Mouse (Mus musculus) stomach, embryonic 14.5 days (tissue): ENCODE results near the gene Cct5. TPM values are rescaled to one million over a fixed set of nuclear protein-coding genes. Genes with fewer than 3 reads are reported as not detected.

Experiments
- ATAC-seq: fragments of 200-750 bp; cut with Nextera tagmentation; 2 replicates; pipeline ENCODE4 v1.8.0; 2017; ENCODE audit warnings: low read depth, moderate TSS enrichment; ENCODE audit not compliant: insufficient number of reproducible peaks, insufficient read depth, low FRiP score
- H3K27ac ChIP-seq: fragments of 300-500 bp; sonication (generic); 2 replicates; pipeline ENCODE4 v1.5.1; 2014; ENCODE audit warnings: mild to moderate bottlenecking, low read length, moderate library complexity, mixed read lengths
- H3K27me3 ChIP-seq: fragments of 300-500 bp; sonication (generic); 2 replicates; pipeline ENCODE4 v1.6.1; 2014; ENCODE audit warnings: low read length, control low read depth, mixed read lengths; ENCODE audit not compliant: control insufficient read depth, insufficient read depth
- H3K36me3 ChIP-seq: fragments of 300-500 bp; sonication (generic); 2 replicates; pipeline ENCODE4 v1.6.1; 2014; ENCODE audit warnings: mild to moderate bottlenecking, control low read depth, low read length, moderate library complexity, mixed read lengths; ENCODE audit not compliant: control insufficient read depth, insufficient read depth
- H3K4me1 ChIP-seq: fragments of 300-500 bp; sonication (generic); 2 replicates; pipeline ENCODE4 v1.6.1; 2014; ENCODE audit warnings: low read length, control low read depth, mixed read lengths; ENCODE audit not compliant: control insufficient read depth, insufficient read depth
- H3K4me2 ChIP-seq: fragments of 300-500 bp; sonication (generic); replicated peaks from 2 replicates; pipeline ENCODE4 v1.6.1; 2014; ENCODE audit warnings: low read depth, low read length, control low read depth
- H3K4me3 ChIP-seq: fragments of 300-500 bp; sonication (generic); 2 replicates; pipeline ENCODE4 v1.5.1; 2014; ENCODE audit warnings: low read depth, low read length, control low read depth
- H3K9ac ChIP-seq: fragments of 300-500 bp; sonication (generic); replicated peaks from 2 replicates; pipeline ENCODE4 v1.6.1; 2014; ENCODE audit warnings: low read depth, mild to moderate bottlenecking, control low read depth, low read length, moderate library complexity, mixed read lengths
- H3K9me3 ChIP-seq: fragments of 300-500 bp; sonication (generic); 2 replicates; pipeline ENCODE4 v1.6.1; 2016; ENCODE audit warnings: low read depth, low read length, control low read depth; ENCODE audit not compliant: control insufficient read depth
- WGBS: fragments of 180-500 bp; shearing (Covaris S2); extraction: QIAGEN DNeasy Blood & Tissue Kit; methylation state at CpG from one replicate; pipeline ENCODE4 v1.1.7; 2014; 5-methylcytosine and 5-hydroxymethylcytosine counted together
- polyA plus RNA-seq: library from polyadenylated mRNA; unstranded; fragments of >200 nt; fragmentation: Nextera tagmentation; extraction: Ambion mirVana; gene quantifications from 2 replicates; pipeline ENCODE4 v1.2.1, GENCODE M21; 2014

Cct5 gene
- polyA plus RNA-seq, 1 experiment from 2014 or later, result 533 TPM

DNA sequence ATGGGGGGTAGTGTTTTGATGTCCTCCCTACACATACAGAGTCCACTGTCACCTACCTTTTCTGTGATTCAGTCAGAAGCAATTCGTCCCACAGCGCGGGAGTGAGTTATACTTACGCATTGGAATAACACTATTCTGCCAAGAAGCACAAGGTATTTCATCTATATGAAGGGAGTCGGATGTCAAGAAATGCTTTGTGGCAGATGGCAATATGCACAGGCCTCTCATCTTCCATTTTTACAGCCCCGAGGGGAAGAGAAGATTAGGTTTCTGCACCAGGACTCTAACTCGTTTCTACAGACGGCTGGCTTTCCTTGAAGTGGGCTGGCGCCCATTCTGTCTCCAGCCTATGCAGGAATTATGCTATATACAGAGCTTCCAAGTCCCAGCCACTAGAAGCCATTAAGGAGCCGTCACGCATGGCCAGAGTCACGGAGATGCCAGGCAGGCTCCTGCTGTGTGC lies 29.8 kb upstream of the Cct5 start:
- WGBS, result 81% methylated on average over 12 of the region's 12 CpGs
- H3K4me2 ChIP-seq, result no peak overlapping the region
- no peak for ATAC-seq

DNA sequence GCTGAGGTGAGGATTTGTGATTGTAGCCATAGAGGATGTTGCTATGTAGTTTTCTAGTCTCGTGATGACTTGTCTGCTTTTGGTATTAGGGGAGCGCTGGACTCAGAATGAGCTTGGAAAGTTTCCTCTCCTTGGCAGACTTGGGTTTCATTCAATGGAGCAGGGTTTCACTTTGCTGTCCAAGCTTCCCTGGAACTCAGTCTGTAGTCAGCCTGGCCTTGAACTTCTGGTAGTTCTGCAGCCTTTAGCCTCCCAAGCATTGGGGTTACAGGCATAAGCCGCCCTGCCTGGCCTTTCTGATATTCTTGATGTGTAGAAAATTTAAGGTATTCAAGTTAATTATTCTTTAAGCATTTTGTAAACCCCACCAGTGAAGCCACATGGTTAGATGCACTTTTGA lies 28.0 kb upstream of the Cct5 start:
- Histone ChIP-seq H3K4me2 (no peak overlapping the region), H3K4me1 (no peaks in the 10 kb centered on the region), H3K4me3 (no peak overlapping the region), H3K27me3 (no peaks in the 10 kb centered on the region), H3K9me3 (no peaks in the 10 kb centered on the region), H3K36me3 (no peaks in the 10 kb centered on the region), H3K27ac (no peak overlapping the region), H3K9ac (no peak overlapping the region)
- 89% methylated on average over 3 of the region's 3 CpGs for WGBS
- ATAC-seq, result no peak

More for the DNA sequence above, 29.8 kb upstream of the Cct5 start:
- H3K9ac ChIP-seq, result no peak overlapping the region
- no peaks in the 10 kb centered on the region for H3K27me3 ChIP-seq
- H3K4me1 ChIP-seq, result no peaks in the 10 kb centered on the region
- H3K27ac ChIP-seq, result no peak overlapping the region
- H3K4me3 ChIP-seq, result no peak overlapping the region
- H3K9me3 ChIP-seq, result no peaks in the 10 kb centered on the region
- no peaks in the 10 kb centered on the region for H3K36me3 ChIP-seq

DNA sequence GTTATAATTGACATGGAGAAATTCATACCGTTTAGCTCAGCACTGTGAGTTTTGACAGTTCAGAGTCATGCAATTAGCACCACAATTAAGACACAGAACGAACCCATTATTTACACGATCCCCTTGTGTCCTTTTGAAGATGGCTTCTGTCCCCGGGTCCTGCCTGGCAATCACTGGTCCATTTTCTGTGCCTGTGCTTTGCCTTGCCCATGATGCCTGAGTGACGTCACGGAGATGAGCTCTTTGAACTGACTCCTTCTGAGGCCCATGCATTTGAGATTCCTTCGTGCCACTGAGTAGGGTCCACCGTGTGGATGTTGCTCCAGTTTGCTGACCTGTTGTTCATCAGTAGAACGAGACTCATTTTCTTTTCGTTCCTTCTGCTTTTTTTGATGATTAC lies 26.6 kb upstream of the Cct5 start:
- no peak overlapping the region for H3K9ac ChIP-seq
- H3K4me3 ChIP-seq, result no peak overlapping the region
- H3K27me3 ChIP-seq, result no peaks in the 10 kb centered on the region
- no peak for ATAC-seq
- H3K4me1 ChIP-seq, result no peaks in the 10 kb centered on the region
- H3K27ac ChIP-seq, result peak overlapping the region; percentile 39; the same call in 1 of the 2 replicates
- H3K4me2 ChIP-seq, result no peak overlapping the region
- H3K9me3 ChIP-seq, result no peaks in the 10 kb centered on the region
- 69% methylated on average over 10 of the region's 10 CpGs for WGBS
- peaks cover 2% of the 10 kb centered on the region; the same call in 1 of the 2 replicates for H3K36me3 ChIP-seq

DNA sequence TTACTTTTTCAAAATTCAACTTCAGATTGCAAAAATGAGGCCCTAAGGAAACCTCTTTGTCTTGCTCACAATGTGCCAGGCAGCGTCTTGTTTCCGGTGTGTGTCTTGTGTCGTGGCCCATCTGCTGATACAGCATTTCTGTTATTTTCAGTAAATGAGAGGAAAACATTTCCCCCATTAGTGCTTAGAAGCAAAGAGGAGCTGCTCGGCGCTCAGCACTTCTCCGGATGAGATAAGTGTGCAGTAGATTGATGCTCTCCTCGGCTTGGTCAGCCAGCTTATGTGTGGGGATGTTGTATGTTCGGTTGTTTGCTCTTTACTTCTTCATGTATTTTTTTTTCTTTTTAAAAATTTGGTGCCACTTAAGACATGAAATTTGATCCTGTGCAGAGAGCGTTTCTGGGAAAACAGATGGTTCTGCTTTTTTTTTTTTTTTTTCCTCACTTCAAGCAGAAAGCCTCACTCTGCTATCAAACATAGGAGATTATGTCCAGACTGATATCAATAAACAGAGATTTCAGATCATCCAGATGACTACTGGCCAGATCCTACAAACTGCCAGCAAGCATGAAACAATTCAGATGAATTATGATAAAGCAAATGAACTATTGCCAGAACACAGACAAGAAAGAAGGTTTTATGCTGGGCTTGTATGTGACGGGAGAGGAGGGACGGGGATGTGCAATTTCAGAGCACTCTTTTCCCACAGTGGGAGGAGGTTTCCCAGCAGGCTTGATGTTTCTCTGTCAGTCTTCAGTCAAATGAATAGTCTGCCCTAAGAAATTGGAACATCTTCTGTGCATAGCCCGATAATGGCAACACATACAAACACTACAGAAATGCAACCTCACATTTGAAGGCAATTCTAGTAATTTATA lies 25.9 kb upstream of the Cct5 start:
- no peaks in the 10 kb centered on the region for H3K27me3 ChIP-seq
- H3K36me3 ChIP-seq, result peaks cover 2% of the 10 kb centered on the region; the same call in 1 of the 2 replicates
- H3K9ac ChIP-seq, result no peak overlapping the region
- H3K9me3 ChIP-seq, result no peaks in the 10 kb centered on the region
- no peaks in the 10 kb centered on the region for H3K4me1 ChIP-seq
- peak; percentile 37; the same call in 1 of the 2 replicates for ATAC-seq
- H3K4me2 ChIP-seq, result peak overlapping the region; percentile 3; the same call in 1 of the 2 replicates
- no peak overlapping the region for H3K4me3 ChIP-seq
- H3K27ac ChIP-seq, result peak overlapping the region; percentile 76; the same call in 1 of the 2 replicates
- WGBS, result 21% methylated on average over 12 of the region's 12 CpGs

DNA sequence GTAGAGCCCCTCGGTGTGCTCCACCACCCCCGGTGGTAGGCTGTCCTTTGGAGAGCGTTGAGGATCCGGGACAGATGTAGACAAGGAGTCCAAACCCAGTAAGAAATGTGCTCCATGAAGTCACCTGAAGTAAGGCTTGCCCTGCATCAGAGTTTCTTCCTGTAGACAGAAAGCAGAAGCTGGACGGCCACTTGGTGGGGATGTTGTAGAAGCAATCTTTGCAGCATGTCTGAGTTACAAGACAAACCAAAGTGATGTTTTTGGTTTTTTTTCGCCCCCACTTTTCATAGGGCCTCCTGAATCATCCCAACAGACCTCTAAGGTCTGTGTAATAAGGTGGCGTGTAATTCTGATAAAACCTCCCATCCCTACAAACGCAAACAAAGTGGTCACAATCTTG lies 17.9 kb upstream of the Cct5 start:
- Histone ChIP-seq H3K27ac (no peak overlapping the region), H3K4me2 (no peak overlapping the region), H3K36me3 (peaks cover 16% of the 10 kb centered on the region), H3K9ac (no peak overlapping the region), H3K27me3 (no peaks in the 10 kb centered on the region), H3K4me1 (no peaks in the 10 kb centered on the region), H3K4me3 (no peak overlapping the region), H3K9me3 (no peaks in the 10 kb centered on the region)
- 91% methylated on average over 8 of the region's 8 CpGs for WGBS
- no peak for ATAC-seq

DNA sequence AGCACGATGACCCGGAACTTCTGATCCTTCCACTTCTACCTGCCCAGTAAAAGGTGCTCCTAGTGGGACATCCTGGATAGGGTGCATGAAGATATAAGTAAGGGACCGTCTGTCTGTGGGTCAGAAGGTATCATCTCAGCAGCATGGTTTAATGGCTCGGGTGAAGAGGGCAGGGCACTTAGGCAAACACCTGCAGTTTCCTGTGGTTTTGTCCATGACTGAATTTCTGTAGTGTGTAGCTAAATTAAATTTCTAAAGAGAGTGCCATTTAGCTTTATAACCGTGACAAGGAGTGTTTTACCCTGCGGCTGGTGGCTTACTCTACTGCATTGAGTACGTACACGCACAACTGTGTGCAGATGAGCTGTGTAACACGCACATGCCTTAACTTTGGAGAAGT lies 15.7 kb upstream of the Cct5 start:
- Histone ChIP-seq H3K36me3 (peaks cover 13% of the 10 kb centered on the region), H3K27me3 (no peaks in the 10 kb centered on the region), H3K9me3 (no peaks in the 10 kb centered on the region), H3K4me1 (no peaks in the 10 kb centered on the region), H3K9ac (no peak overlapping the region), H3K4me3 (no peak overlapping the region), H3K4me2 (no peak overlapping the region), H3K27ac (no peak overlapping the region)
- ATAC-seq, result no peak
- 94% methylated on average over 9 of the region's 9 CpGs for whole genome bisulfite sequencing

DNA sequence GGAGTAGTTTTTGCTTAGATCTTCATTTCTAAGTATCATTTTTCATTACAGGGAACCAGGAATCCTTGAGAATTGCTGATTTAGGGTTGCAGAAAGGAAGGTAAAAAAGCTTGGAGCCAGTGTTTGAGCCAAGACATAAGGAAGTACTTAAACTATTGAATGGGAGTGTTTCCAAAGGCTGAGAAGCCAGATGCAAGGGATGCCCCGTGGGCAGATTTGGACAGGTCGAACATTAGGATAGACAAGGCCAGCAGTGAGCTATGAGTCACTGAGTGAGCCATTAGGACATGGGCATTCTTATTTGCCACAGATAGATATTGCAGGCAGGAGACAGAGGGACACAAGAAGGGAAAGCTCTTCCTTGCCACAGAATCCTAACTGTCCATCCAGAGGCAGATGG lies 13.1 kb upstream of the Cct5 start:
- no peaks in the 10 kb centered on the region for H3K9me3 ChIP-seq
- no peak overlapping the region for H3K4me2 ChIP-seq
- no peak overlapping the region for H3K4me3 ChIP-seq
- 88% methylated on average over 2 of the region's 2 CpGs for WGBS
- H3K4me1 ChIP-seq, result no peaks in the 10 kb centered on the region
- ATAC-seq, result no peak
- H3K9ac ChIP-seq, result no peak overlapping the region
- H3K27me3 ChIP-seq, result no peaks in the 10 kb centered on the region
- no peak overlapping the region for H3K27ac ChIP-seq
- H3K36me3 ChIP-seq, result peaks cover 11% of the 10 kb centered on the region

DNA sequence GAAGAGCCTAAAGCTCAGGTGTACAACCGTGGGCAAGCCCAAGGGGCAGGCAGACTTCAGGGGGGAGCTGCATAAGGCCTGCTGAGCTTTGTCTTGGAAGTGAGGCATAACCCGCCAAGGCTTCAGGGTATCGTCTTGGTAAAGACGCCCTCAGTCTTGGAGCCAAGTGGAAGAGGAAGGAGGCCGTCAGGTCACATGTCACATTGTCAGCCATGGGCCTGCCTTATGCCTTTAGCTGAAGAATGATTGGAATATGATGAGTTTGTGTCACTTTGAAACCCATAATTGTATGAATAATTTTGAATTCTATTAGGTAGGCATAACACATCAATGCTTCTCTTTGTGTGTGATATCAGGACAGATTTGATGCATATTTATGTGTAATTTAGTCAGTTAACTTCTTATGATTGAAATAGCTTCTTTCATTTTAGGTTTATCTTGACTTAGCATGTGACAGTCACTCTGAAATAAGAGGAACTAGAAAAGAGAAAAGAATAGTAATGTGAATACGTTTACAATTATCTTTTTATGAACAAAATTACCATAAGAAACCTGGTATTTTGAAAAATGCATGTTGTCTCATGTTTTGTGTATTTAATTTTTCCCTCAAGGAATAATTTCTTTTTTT lies 12.3 kb upstream of the Cct5 start:
- Histone ChIP-seq H3K4me2 (no peak overlapping the region), H3K4me3 (no peak overlapping the region), H3K9ac (no peak overlapping the region), H3K9me3 (no peaks in the 10 kb centered on the region), H3K36me3 (peaks cover 11% of the 10 kb centered on the region), H3K27ac (no peak overlapping the region), H3K4me1 (no peaks in the 10 kb centered on the region), H3K27me3 (no peaks in the 10 kb centered on the region)
- 90% methylated on average over 6 of the region's 6 CpGs for WGBS
- ATAC-seq, result no peak
